Mouse (Mus musculus) heart, embryonic 16.5 days (tissue): ENCODE data around the gene Zfp423. TPM values are rescaled to one million over a fixed set of nuclear protein-coding genes. Genes with fewer than 3 reads are reported as not detected.

Experiments used
- ATAC-seq: fragments of 200-750 bp; cut with Nextera tagmentation; replicated peaks from 2 replicates; pipeline ENCODE4 v1.8.0; 2017; ENCODE audit warnings: moderate number of reproducible peaks; ENCODE audit not compliant: insufficient read depth, low FRiP score; ENCODE audit errors: extremely low read depth
- H3K27ac ChIP-seq: fragments of 300-500 bp; sonication (generic); 2 replicates; pipeline ENCODE4 v1.5.1; 2014; ENCODE audit warnings: mild to moderate bottlenecking, low read length, control low read depth, moderate library complexity
- H3K27me3 ChIP-seq: fragments of 300-500 bp; sonication (generic); 2 replicates; pipeline ENCODE4 v1.6.1; 2014; ENCODE audit warnings: low read length, mixed read lengths; ENCODE audit not compliant: control insufficient read depth, insufficient read depth
- H3K36me3 ChIP-seq: fragments of 300-500 bp; sonication (generic); 2 replicates; pipeline ENCODE4 v1.6.1; 2014; ENCODE audit not compliant: control insufficient read depth, insufficient read depth
- H3K4me1 ChIP-seq: fragments of 300-500 bp; sonication (generic); 2 replicates; pipeline ENCODE4 v1.6.1; 2014; ENCODE audit warnings: low read length, mixed read lengths; ENCODE audit not compliant: control insufficient read depth, insufficient read depth
- H3K4me2 ChIP-seq: fragments of 300-500 bp; sonication (generic); 2 replicates; pipeline ENCODE4 v1.6.1; 2014; ENCODE audit warnings: low read depth, mild to moderate bottlenecking, control low read depth, low read length
- H3K4me3 ChIP-seq: fragments of 300-500 bp; sonication (generic); 2 replicates; pipeline ENCODE4 v1.5.1; 2014; ENCODE audit warnings: mild to moderate bottlenecking, control low read depth, low read length
- H3K9ac ChIP-seq: fragments of 300-500 bp; sonication (generic); 2 replicates; pipeline ENCODE4 v1.6.1; 2014; ENCODE audit warnings: low read length, control low read depth
- H3K9me3 ChIP-seq: fragments of 300-500 bp; sonication (generic); replicated peaks from 2 replicates; pipeline ENCODE4 v1.6.1; 2016; ENCODE audit warnings: low read length; ENCODE audit not compliant: control insufficient read depth
- WGBS: fragments of 180-500 bp; shearing (Covaris S2); extraction: QIAGEN DNeasy Blood & Tissue Kit; methylation state at CpG from one replicate; pipeline ENCODE4 v1.1.7; 2014; 5-methylcytosine and 5-hydroxymethylcytosine counted together
- polyA plus RNA-seq: library from polyadenylated mRNA; unstranded; fragments of >200 nt; fragmentation: Nextera tagmentation; extraction: Ambion mirVana; gene quantifications from 2 replicates; pipeline ENCODE4 v1.2.1, GENCODE M21; 2015

Zfp423 gene
- polyA plus RNA-seq, 1 experiment from 2014 or later = 3.1 TPM

GRCm38 (mm10) chr8:87680034-87680433 lies 279.4 kb downstream of the Zfp423 start:
- no peak for ATAC-seq
- Histone ChIP-seq H3K4me2 (no peak overlapping the region), H3K4me3 (no peak overlapping the region), H3K27ac (no peak overlapping the region), H3K36me3 (no peaks in the 10 kb centered on the region), H3K9ac (no peak overlapping the region), H3K27me3 (no peaks in the 10 kb centered on the region), H3K9me3 (peaks cover 2% of the 10 kb centered on the region; the same call in 1 of the 2 replicates), H3K4me1 (no peaks in the 10 kb centered on the region)
- 60% methylated on average over 3 of the region's 3 CpGs for WGBS

GRCm38 (mm10) chr8:87679431-87680003 lies 279.9 kb downstream of the Zfp423 start:
- no peaks in the 10 kb centered on the region for H3K27me3 ChIP-seq
- ATAC-seq = no peak
- no peak overlapping the region for H3K4me2 ChIP-seq
- WGBS = 84% methylated on average over 11 of the region's 11 CpGs
- no peak overlapping the region for H3K9ac ChIP-seq
- H3K4me3 ChIP-seq = no peak overlapping the region
- no peaks in the 10 kb centered on the region for H3K4me1 ChIP-seq
- H3K36me3 ChIP-seq = no peaks in the 10 kb centered on the region
- H3K27ac ChIP-seq = no peak overlapping the region
- H3K9me3 ChIP-seq = peaks cover 2% of the 10 kb centered on the region; the same call in 1 of the 2 replicates

- H3K4me2 ChIP-seq = no peak overlapping the region
- WGBS = 76% methylated on average over 9 of the region's 9 CpGs
- ATAC-seq = no peak
Observed at GRCm38 (mm10) chr8:87675411-87675810, 284.0 kb downstream of the Zfp423 start.

GRCm38 (mm10) chr8:87674157-87674556 lies 285.2 kb downstream of the Zfp423 start:
- H3K4me1 ChIP-seq = no peaks in the 10 kb centered on the region
- no peak overlapping the region for H3K4me3 ChIP-seq
- 67% methylated on average over 7 of the region's 7 CpGs for WGBS
- no peaks in the 10 kb centered on the region for H3K27me3 ChIP-seq
- H3K9me3 ChIP-seq = peaks cover 2% of the 10 kb centered on the region; the same call in 1 of the 2 replicates
- no peaks in the 10 kb centered on the region for H3K36me3 ChIP-seq
- no peak overlapping the region for H3K4me2 ChIP-seq
- no peak overlapping the region for H3K9ac ChIP-seq
- ATAC-seq = no peak
- no peak overlapping the region for H3K27ac ChIP-seq

More at GRCm38 (mm10) chr8:87675411-87675810, 284.0 kb downstream of the Zfp423 start:
- H3K36me3 ChIP-seq = no peaks in the 10 kb centered on the region
- no peak overlapping the region for H3K9ac ChIP-seq
- H3K27ac ChIP-seq = no peak overlapping the region
- H3K9me3 ChIP-seq = peaks cover 2% of the 10 kb centered on the region; the same call in 1 of the 2 replicates
- no peaks in the 10 kb centered on the region for H3K4me1 ChIP-seq
- H3K27me3 ChIP-seq = no peaks in the 10 kb centered on the region
- no peak overlapping the region for H3K4me3 ChIP-seq

GRCm38 (mm10) chr8:87672214-87672613 lies 287.2 kb downstream of the Zfp423 start:
- Histone ChIP-seq H3K36me3 (no peaks in the 10 kb centered on the region), H3K4me3 (no peak overlapping the region), H3K9me3 (no peaks in the 10 kb centered on the region), H3K4me1 (no peaks in the 10 kb centered on the region), H3K27ac (no peak overlapping the region), H3K27me3 (no peaks in the 10 kb centered on the region), H3K4me2 (no peak overlapping the region), H3K9ac (no peak overlapping the region)
- 74% methylated on average over 2 of the region's 2 CpGs for WGBS
- ATAC-seq = no peak

GRCm38 (mm10) chr8:87671209-87671970 lies 288.0 kb downstream of the Zfp423 start:
- H3K9me3 ChIP-seq = no peaks in the 10 kb centered on the region
- WGBS = 79% methylated on average over 13 of the region's 13 CpGs
- H3K4me1 ChIP-seq = no peaks in the 10 kb centered on the region
- no peak overlapping the region for H3K27ac ChIP-seq
- no peak overlapping the region for H3K9ac ChIP-seq
- no peaks in the 10 kb centered on the region for H3K27me3 ChIP-seq
- H3K4me2 ChIP-seq = no peak overlapping the region
- H3K4me3 ChIP-seq = no peak overlapping the region
- H3K36me3 ChIP-seq = no peaks in the 10 kb centered on the region
- no peak for ATAC-seq

DNA sequence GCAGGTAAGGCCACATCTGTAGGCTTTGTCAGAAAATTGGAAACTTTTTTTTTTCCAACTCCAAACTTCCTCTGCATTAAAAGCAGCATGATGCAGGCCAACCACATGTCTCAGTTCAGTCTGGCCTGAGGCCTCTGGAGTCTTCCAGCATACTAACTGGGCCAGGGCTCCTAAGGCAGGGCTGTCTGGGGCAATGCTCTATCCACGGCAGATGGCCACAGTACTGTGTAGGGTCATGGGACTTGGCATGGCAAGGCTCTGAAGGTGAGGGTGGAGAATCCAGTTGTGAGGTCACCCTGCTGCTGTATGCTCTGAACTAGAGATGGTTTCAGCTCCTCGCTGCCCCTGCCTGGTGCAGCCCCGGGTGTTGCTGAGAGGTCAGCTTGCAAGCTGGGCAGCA lies 289.2 kb downstream of the Zfp423 start:
- no peak overlapping the region for H3K27ac ChIP-seq
- no peaks in the 10 kb centered on the region for H3K4me1 ChIP-seq
- H3K9ac ChIP-seq = no peak overlapping the region
- H3K36me3 ChIP-seq = no peaks in the 10 kb centered on the region
- WGBS = 93% methylated on average over 3 of the region's 3 CpGs
- no peaks in the 10 kb centered on the region for H3K9me3 ChIP-seq
- H3K4me2 ChIP-seq = no peak overlapping the region
- no peaks in the 10 kb centered on the region for H3K27me3 ChIP-seq
- ATAC-seq = no peak; the same call in 1 of the 2 replicates
- no peak overlapping the region for H3K4me3 ChIP-seq

DNA sequence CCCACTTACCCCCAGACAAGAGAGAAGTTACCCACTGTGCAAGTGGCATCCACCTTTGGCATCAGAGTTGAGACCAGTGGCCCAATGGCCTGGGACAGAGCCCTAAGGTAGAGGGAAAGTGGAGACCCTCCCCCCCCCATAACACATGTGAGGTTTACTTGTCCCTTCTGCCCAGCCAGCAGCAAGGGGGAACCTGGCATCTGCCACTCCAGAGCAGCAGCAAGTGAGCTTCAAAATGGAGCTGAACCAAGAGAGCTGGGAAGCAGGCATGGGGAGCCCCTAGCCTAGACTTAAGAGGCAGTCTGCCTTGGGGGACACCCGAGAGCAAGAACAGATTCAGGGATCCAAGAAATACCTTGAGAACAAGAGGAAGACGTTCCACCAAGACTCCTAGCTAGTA lies 290.7 kb downstream of the Zfp423 start:
- no peak overlapping the region for H3K9ac ChIP-seq
- H3K4me1 ChIP-seq = no peaks in the 10 kb centered on the region
- H3K27ac ChIP-seq = no peak overlapping the region
- no peaks in the 10 kb centered on the region for H3K9me3 ChIP-seq
- H3K4me3 ChIP-seq = no peak overlapping the region
- H3K4me2 ChIP-seq = no peak overlapping the region
- H3K27me3 ChIP-seq = no peaks in the 10 kb centered on the region
- no peak for ATAC-seq
- 82% methylated on average over 2 of the region's 2 CpGs for WGBS
- H3K36me3 ChIP-seq = no peaks in the 10 kb centered on the region

DNA sequence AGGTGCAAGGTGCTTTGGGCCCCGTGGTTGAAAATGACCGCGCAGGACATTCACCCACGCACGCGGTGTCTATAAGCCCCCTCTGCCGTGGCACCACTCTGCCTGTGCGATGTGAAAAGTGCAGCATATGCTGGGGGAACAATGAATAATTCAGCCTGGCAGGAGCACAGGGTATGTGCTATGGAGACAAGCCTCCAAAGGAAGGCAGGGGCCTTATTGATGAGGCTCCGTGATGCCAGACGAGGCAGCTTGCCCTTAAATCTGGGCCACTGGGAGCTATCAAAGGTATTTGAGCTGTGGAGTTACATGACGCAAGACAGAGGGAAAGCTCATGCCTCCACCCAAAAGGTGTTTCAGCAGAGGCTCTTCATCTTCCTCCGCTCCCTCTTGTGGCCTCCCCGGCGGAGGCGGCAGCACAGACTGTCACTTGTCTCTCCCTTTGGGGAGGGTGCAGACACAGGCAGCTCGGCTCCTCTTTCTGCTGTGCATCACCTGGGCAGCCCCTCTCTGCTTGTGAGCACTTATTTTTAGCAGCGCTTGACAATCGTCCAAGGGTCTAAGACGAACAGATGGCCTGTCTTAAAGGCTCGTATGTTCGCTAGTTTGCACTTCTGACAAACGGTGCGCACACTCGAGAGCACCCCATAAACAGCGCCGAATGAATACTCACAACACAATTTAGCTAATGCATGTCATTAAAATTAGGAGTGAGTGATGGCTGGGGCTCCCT lies 291.3 kb downstream of the Zfp423 start:
- Histone ChIP-seq H3K4me3 (no peak overlapping the region), H3K4me2 (no peak overlapping the region), H3K36me3 (no peaks in the 10 kb centered on the region), H3K27me3 (peaks cover 6% of the 10 kb centered on the region), H3K9ac (no peak overlapping the region), H3K27ac (no peak overlapping the region), H3K4me1 (peaks cover 1% of the 10 kb centered on the region), H3K9me3 (no peaks in the 10 kb centered on the region)
- 72% methylated on average over 26 of the region's 26 CpGs for WGBS
- no peak for ATAC-seq
